Mouse (Mus musculus) A20 (cell line): ENCODE measurements around the gene Fam71f1.

Source experiments
- DNase-seq: peaks from one replicate; pipeline ENCODE4 v3.0.0-alpha.2; 2011; ENCODE audit warnings: low read depth, low spot score

The Fam71f1 gene

DNA sequence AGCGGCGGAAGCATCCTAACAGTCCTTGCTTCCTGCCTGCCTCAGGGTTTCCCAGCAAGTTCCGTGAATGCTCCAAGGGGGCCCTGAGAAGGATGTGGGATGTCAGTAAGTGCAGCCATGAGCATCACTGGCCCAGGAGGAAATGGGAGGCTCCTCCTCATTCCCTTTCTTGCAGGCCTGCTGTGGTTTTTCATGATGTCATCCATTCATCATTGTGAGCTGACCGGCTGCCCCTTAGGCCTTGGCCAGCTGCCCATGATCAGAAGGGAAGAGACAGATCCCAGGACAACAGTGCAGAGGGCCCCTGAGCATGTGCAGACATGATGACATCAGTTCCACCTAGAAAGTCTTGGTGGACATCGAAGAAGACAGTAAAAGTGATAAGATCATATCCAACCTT, at the start of gene Fam71f1:
Gene Fam71f1 (plus strand): TSS at position 262 of the 400 bp plus-strand sequence.
- DNase-seq, result no peak

DNA sequence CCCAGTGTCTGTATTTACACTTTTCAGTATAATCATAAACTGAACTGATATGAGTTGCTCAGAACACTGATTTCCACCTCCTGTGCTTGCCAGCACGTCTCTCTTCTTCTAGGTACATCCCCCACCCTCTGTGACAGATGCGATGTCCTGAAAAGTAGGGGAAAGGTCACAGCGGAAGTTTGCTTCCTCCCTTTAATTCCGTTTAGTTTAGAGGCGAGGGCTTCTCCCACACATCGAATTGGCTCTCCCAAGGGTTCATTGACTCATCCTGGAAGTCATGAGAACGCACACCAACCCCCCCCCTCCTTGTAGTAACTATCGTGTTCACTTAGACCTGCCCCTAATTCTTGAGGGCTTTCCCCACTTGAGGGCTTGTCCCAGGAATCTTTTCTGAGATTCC, 48.0 kb upstream of the Fam71f1 start:
- peak; percentile 82 for DNase-seq

DNA sequence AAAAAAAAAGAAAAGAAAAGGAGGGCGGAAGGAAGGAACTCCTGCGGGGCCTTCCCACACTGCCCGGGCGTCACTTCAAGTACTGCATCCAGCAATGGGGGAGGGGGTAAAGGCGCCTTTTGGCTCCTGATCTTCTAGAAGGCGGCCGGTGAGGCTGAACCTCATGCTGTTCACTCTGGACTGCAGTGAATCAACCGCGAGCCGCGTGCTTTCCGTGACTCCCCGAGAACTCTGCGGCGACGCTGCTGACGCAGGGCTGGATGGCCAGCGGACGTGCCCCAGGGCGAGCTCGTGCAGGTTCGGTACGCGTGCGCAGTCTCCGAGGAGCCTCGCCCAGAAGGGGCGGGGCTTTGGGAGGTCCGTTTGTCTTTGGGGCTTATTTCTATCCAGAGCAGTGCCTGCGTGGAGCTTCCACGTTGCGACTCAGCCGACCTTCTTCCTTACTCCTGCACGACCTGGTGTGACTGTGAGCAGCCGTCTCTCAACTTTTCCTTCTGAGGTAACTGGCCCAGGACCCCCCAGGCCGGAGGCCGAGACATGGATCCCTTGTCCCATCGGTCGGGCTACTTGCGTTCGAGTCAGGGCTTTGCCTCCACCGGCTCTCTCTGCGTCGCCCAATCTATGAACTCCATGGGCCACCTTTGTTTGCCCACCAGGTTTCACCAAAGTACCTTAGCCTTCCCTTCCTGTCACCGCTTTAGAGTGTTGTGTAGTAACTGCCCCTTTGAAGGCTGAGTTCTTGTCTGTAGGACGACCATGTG, 46.4 kb upstream of the Fam71f1 start, which contains the start of gene Hilpda:
Gene Hilpda (plus strand): TSS at position 177 of the 761 bp plus-strand sequence.
- DNase-seq, result peak; percentile 98

DNA sequence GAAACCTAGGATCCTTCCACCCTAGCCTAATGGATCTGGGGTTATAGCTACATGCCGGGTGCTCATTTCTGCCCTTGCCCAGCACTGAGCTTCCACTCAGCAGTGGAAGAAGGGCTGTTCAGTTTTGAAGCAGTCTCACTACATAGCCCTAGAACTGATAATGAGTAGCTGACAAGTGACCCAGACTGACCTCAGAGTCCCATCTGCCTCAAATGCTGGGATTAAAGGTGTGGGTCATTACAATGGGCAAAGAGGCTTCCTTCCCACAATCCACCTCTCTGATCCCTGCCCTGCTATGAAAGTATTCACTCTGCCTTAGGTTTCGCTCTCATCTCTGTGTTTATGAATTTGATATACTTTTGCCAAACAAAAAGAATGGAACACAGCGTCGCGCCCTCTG, 42.2 kb upstream of the Fam71f1 start:
- no peak for DNase-seq

- DNase-seq, result peak; percentile 75
Observed at GRCm38 (mm10) chr6:29278513-29279267, 40.2 kb upstream of the Fam71f1 start.

- no peak for DNase-seq
Observed at GRCm38 (mm10) chr6:29279293-29279692, 39.6 kb upstream of the Fam71f1 start, which contains the start of gene Fam71f2. Fam71f2 (plus strand) TSS chr6:29279593.

DNA sequence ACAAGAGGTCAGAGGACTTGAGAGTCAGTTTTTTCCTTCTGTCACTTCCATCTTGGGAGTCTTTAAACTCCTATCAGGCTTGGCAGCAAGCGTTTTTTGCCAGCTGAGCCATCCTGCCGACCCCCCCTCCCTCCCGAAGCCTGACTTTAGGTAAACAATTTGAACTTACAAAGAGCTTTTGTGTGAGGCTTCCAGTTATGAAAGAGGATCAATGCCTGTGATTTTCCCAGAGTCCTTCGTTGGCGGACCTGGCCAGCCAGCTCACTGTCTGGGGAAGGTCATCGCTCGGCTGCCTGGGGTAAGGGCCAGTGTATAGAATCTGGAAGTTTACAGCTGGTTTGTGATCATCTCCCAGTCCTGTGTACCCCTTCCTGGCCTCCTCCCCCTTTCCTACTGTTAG, 38.3 kb upstream of the Fam71f1 start:
- DNase-seq, result no peak

- DNase-seq, result no peak
Observed at GRCm38 (mm10) chr6:29286870-29287269, 32.1 kb upstream of the Fam71f1 start.

DNA sequence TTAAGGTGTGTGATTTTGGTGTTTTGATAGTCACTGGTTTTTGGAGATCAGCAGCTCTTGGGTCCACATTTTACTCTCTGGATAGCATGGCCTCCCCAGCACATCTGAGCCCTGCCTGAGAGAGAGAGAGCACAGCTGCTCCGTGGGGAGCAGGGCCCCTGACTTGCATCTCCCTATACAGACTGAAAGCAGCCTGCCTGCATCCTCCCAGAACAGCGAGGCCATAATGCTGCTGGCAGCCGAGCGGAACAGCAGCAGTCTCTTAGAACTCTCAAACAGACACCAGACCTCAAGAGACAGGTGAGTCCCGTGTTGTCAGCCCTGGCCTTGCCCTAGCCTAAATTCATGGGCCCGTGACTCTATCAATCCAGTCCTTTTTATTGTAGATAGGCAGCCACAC, 31.5 kb upstream of the Fam71f1 start:
- no peak for DNase-seq

DNA sequence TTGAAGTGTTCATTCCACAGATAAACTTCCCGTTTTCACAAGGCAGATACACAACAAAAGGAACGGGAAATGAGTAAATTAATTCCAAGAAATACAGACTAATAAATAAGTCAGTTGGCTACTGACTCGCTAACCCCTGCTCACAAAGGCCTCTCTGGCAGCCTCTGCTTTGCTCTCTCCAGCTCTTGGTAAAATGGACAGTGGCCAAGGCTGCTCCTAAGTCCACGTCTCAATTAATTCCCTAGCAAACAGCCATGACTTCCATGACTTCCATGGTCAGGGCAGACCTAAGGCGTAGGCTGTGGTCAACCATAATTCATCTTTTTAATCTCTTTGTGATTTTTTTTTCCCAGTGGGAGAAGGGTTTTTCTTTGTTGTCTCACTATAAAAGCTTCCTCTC, 31.0 kb upstream of the Fam71f1 start:
- DNase-seq, result no peak

DNA sequence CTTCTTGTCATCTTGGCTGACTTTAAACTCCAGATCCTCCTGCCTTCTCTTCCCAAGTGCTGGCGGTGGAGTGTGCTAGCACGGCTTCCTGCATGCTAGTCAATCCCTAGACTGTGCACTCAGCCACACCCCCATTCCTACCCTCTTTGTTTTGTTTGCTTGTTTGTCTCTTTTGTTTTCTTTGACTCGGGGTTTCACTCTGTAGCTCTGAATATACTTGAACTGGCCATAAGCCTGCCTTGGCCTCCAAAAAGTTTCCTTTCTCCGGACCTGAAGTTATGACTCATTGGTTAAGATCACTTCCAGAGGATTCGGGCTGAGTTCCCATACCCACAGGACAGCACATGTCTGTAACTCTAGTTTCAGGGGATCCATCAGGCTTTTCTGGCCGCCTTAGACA, 30.3 kb upstream of the Fam71f1 start:
- no peak for DNase-seq

DNA sequence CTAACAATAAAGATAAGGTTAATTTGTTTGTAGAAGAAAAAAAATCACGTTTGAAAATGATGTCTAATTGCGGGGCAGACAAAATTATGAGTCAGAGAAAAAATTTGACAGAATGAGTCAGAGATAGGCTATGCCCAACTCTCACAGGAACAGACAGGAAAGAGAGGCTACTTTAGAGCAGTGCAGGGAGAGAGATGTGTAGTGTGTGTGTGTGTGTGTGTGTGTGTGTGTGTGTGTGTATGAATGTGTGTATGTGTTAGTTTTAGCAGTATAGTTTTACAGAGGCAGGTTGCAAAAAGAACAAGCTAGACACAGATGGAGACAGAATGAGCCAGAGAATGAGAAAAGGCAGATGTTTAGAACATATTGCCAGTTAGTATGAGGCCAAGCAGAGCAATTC, 19.8 kb upstream of the Fam71f1 start:
- no peak for DNase-seq

DNA sequence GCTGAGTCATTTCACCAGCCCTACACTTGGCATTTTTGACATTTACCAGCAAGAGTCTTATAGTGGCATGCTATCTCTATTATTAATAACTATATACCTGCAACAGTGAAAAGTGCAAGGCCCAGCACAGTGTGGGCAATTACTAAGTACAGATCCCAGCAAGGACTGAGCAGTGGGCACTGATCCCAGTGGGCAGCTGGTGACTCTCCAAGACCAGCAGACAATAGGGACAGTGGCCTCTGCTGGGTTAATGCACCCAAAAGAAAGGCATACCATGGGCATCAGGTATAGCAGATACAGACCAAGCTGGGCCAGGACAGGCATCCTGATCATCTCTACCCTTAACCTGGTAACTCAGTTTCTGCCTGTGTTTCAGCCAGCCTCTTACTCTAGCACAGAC, 15.7 kb upstream of the Fam71f1 start:
- no peak for DNase-seq

DNA sequence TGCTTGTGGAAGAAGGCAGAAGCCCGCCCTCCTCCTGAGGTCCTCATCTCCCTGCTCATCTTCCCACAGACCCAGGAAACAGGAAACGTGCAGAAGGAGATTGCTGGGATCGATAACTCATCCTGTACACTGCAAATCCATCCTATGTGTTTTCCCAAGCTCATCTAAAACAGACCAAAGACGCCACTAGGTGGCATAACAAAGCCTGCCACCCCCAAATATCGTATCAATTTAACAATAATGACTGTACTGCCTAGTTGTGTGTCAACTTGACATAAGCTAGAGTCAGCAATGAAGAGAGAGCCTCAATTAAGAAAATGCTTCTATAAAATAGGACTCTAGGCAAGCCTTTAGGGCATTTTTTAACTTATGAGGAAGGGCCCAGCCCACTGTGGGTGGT, 15.2 kb upstream of the Fam71f1 start:
- DNase-seq, result peak; percentile 19

DNA sequence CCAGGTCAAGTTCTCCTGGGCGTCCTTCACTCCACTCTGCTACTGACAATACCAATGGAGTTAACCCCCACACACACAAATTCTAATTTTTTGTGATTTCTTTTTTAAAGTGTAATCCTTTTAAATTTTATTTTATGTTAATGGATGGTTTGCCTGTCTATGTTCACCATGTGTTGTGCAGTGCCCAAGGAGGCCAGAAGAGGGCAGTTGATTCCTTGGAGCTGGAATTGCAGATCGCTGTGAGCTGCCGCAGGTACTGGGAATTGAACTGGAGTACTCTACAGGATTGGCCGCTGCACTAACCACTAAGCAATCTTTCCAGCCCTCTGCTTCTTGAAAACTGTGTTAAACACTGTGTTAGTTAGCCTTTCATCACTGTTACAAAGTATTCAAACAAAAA, 13.5 kb upstream of the Fam71f1 start:
- no peak for DNase-seq

GRCm38 (mm10) chr6:29308846-29309605, 9.9 kb upstream of the Fam71f1 start:
- DNase-seq, result no peak

GRCm38 (mm10) chr6:29313690-29314202, 5.2 kb upstream of the Fam71f1 start:
- no peak for DNase-seq

DNA sequence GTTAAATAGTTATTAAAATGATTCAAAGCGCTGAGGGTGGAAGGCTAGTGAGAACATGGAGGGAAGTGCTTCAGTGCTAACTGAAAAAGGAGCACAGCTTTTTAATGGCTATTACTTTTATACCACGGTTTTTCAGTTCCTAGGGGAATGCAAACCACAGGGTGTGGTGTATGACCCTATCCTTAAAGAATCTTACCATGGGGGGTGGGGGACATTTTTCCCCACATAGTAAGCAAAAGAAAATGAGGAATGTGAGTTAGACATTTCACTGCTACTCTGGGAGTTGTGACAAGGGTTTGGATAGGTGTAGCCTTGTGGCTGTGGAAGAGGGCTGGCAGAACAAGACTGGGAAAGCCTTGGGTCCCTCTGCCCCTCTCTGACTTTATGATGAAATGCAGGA, 1.7 kb upstream of the Fam71f1 start:
- DNase-seq, result no peak

DNA sequence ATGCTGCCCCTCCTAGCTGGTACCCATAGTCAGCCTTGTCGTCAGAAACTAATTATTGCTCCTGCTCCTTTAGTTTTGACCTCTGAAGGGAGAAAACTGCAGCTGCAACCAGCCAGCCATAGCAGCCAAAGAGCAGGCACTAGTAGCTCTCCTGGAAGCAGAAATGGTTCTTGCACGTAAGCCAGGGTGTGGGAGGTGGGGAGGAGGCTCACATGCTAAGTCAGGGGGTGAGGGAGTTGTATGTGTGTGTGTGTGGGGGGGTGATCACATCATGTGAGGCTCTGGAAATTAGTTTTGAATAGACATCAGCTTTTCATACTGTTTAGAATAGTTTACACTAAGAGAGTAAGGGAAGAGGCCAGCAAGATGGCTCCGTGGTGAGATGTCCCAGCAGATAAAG, 999 bp upstream of the Fam71f1 start:
- DNase-seq, result no peak

DNA sequence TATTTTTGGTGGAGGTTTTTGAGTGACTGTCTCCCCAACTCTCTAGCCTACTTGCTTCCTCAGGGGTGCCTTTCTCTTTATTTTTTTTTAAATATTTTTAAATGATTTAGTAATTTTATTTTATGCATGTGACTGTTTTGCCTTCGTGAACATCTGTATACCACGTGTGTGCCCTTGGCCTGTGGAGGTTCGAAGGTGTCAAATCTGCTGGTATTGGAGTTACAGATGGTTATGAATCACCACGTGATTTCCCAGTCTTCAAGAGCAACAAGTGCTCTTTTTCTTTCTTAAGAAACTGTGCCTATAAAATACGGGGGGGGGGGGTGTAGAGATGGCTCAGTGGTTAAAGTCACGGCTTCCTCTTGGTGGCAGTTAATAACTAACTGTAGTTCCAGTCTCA, 2.6 kb downstream of the Fam71f1 start:
- no peak for DNase-seq

DNA sequence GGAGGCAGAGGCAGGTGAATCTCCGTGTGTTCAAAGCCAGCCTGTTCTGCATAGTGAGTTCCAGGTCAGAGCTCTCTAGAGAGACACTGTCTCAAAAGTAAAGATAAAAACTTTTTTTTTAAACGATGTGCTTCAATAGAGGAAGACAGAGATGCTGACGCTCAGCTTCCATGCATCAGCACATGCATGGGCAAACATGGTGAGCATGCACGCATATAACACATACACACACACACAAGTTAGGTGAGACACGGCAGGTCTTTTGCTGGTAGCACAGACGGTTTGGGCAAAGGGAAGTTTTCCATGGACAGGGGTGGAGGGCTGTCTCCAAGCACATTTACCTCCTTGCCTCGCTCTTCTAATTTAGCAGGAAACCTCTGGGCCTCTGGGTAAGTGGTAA, 3.2 kb downstream of the Fam71f1 start:
- no peak for DNase-seq

DNA sequence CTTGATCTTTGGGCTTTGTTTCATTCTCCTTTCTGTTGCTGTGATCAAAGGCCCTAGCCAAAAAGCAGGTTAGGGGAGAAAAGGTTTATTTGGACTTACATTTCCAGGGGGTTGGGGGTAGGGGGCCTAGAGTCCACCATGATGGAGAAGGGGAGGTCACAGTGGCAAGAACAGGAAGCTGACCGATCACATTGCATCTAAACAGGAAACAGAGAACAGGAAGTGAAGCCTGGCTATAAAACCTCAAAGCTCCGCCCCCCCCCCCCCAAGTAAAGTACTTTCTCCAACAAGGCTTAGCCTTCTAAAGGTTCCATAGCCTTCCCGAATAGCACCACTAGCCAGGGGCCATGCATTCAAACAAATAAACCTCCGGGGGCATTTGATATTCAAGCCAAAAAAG, 3.8 kb downstream of the Fam71f1 start:
- peak; percentile 45 for DNase-seq
